Mouse (Mus musculus) myocyte (in vitro differentiated cells): ENCODE data around the gene Leng9. TPM values are rescaled to one million over a fixed set of nuclear protein-coding genes. Genes with fewer than 3 reads are reported as not detected.

Experiments used
- H3K27me3 ChIP-seq: one replicate; pipeline ENCODE4 v1.6.1; 2011; ENCODE audit not compliant: control insufficient read depth, insufficient read depth, insufficient read length
- H3K36me3 ChIP-seq: one replicate; pipeline ENCODE4 v1.6.1; 2011; ENCODE audit not compliant: control insufficient read depth, insufficient read depth
- H3K4me2 ChIP-seq: one replicate; pipeline ENCODE4 v1.6.1; 2011; ENCODE audit warnings: low read depth, control low read depth
- H3K4me3 ChIP-seq: one replicate; pipeline ENCODE4 v1.5.1; 2011; ENCODE audit warnings: mild to moderate bottlenecking, control low read depth, moderate library complexity
- H3K79me2 ChIP-seq: one replicate; pipeline ENCODE4 v1.6.1; 2011; ENCODE audit not compliant: control insufficient read depth, insufficient read depth
- H3ac ChIP-seq: one replicate; pipeline ENCODE4 v1.6.1; 2011; ENCODE audit not compliant: control insufficient read depth, insufficient read length
- CEBPB ChIP-seq: IDR thresholded peaks from 2 replicates; pipeline ENCODE4 v1.6.1; 2011; ENCODE audit warnings: mild to moderate bottlenecking, moderate library complexity; ENCODE audit not compliant: poor library complexity, insufficient read depth, severe bottlenecking
- E2F4 ChIP-seq: IDR thresholded peaks from one replicate; pipeline ENCODE4 v1.6.1; 2011; ENCODE audit warnings: mild to moderate bottlenecking, control low read depth, moderate library complexity; ENCODE audit not compliant: insufficient read depth
- MAX ChIP-seq: IDR thresholded peaks from one replicate; pipeline ENCODE4 v1.6.1; 2011; ENCODE audit warnings: low read depth, mild to moderate bottlenecking, control low read depth
- MYOD1 ChIP-seq, 3 experiments: IDR thresholded peaks; one replicate each; pipeline ENCODE4 v1.6.1; 2011; ENCODE audit warnings: control low read depth in 2 of 3, low read depth in 2 of 3, mild to moderate bottlenecking in 2 of 3, moderate library complexity in 1 of 3; ENCODE audit not compliant: insufficient read length in 2 of 3, control insufficient read depth in 1 of 3
- MYOG ChIP-seq, 3 experiments: IDR thresholded peaks; one replicate each; pipeline ENCODE4 v1.6.1; 2011; ENCODE audit warnings: control low read depth in 2 of 3, low read depth in 2 of 3, mild to moderate bottlenecking in 2 of 3; ENCODE audit not compliant: insufficient read length in 2 of 3, control insufficient read depth in 1 of 3, insufficient read depth in 1 of 3
- POLR2A ChIP-seq: IDR thresholded peaks from one replicate; pipeline ENCODE4 v1.6.1; 2011; ENCODE audit warnings: low read depth, mild to moderate bottlenecking, control low read depth, moderate library complexity; ENCODE audit not compliant: insufficient read length
- POLR2AphosphoS2 ChIP-seq: IDR thresholded peaks from one replicate; pipeline ENCODE4 v1.6.1; 2011; ENCODE audit warnings: low read depth, control low read depth; ENCODE audit not compliant: insufficient read length
- REST ChIP-seq: IDR thresholded peaks from one replicate; pipeline ENCODE4 v1.6.1; 2011; ENCODE audit warnings: mild to moderate bottlenecking, control low read depth, moderate library complexity; ENCODE audit not compliant: insufficient read depth, insufficient read length
- SRF ChIP-seq: IDR thresholded peaks from one replicate; pipeline ENCODE4 v1.6.1; 2011; ENCODE audit warnings: low read depth; ENCODE audit not compliant: control insufficient read depth, insufficient read length
- TCF12 ChIP-seq: IDR thresholded peaks from one replicate; pipeline ENCODE4 v1.6.1; 2011; ENCODE audit warnings: mild to moderate bottlenecking, control low read depth; ENCODE audit not compliant: poor library complexity, insufficient read depth, severe bottlenecking
- TCF3 ChIP-seq: IDR thresholded peaks from one replicate; pipeline ENCODE4 v1.6.1; 2011; ENCODE audit warnings: low read depth, control low read depth; ENCODE audit not compliant: insufficient read length
- USF1 ChIP-seq: IDR thresholded peaks from one replicate; pipeline ENCODE4 v1.6.1; 2011; ENCODE audit warnings: low read depth, mild to moderate bottlenecking, control low read depth, moderate library complexity
- polyA plus RNA-seq: library from polyadenylated mRNA; unstranded; fragments of >200 nt; fragmentation: generic; extraction: Trizol; gene quantifications from one replicate; pipeline ENCODE4 v1.2.1, GENCODE M21; 2012; ENCODE audit warnings: missing spikeins

The Leng9 gene
- polyA plus RNA-seq, 1 experiment, result 3.2 TPM

- Histone ChIP-seq H3K4me2 (no peak overlapping the region), H3K79me2 (no peaks in the 10 kb centered on the region), H3K27me3 (no peaks in the 10 kb centered on the region), H3K4me3 (no peak overlapping the region), H3ac (no peak overlapping the region), H3K36me3 (no peaks in the 10 kb centered on the region)
- TF ChIP-seq POLR2AphosphoS2, result no peak
- TF ChIP-seq E2F4, result no peak
- no peak for TF ChIP-seq USF1
- no peak for TF ChIP-seq MYOG (IDR thresholded peaks at IDR 0.05; ENCODE audit: control insufficient read depth in 1 of 3, insufficient read depth in 1 of 3, insufficient read length in 2 of 3, low read depth in 2 of 3)
- no peak for TF ChIP-seq TCF3
- TF ChIP-seq SRF, result no peak
- no peak for TF ChIP-seq MYOD1 (IDR thresholded peaks at IDR 0.05; ENCODE audit: control insufficient read depth in 1 of 3, insufficient read length in 2 of 3, low read depth in 2 of 3)
- TF ChIP-seq MAX, result no peak
- TF ChIP-seq TCF12, result no peak
- no peak for TF ChIP-seq POLR2A
- no peak for TF ChIP-seq CEBPB
- no peak for TF ChIP-seq REST
These were observed 46.8 kb downstream of the Leng9 start for GRCm38 (mm10) chr7:4103411-4103810.

GRCm38 (mm10) chr7:4101144-4101543, 49.0 kb downstream of the Leng9 start:
- H3K79me2 ChIP-seq, result no peaks in the 10 kb centered on the region
- no peaks in the 10 kb centered on the region for H3K27me3 ChIP-seq
- no peak overlapping the region for H3K4me3 ChIP-seq
- TF ChIP-seq USF1 (no peak), TCF12 (no peak), REST (no peak), MAX (no peak), TCF3 (no peak), POLR2A (no peak), E2F4 (no peak), POLR2AphosphoS2 (no peak), SRF (no peak), CEBPB (no peak), MYOD1 (IDR thresholded peaks at IDR 0.05; ENCODE audit: control insufficient read depth in 1 of 3, insufficient read length in 2 of 3, low read depth in 2 of 3) (no peak), MYOG (IDR thresholded peaks at IDR 0.05; ENCODE audit: control insufficient read depth in 1 of 3, insufficient read depth in 1 of 3, insufficient read length in 2 of 3, low read depth in 2 of 3) (no peak)
- no peak overlapping the region for H3K4me2 ChIP-seq
- no peaks in the 10 kb centered on the region for H3K36me3 ChIP-seq
- H3ac ChIP-seq, result no peak overlapping the region

DNA sequence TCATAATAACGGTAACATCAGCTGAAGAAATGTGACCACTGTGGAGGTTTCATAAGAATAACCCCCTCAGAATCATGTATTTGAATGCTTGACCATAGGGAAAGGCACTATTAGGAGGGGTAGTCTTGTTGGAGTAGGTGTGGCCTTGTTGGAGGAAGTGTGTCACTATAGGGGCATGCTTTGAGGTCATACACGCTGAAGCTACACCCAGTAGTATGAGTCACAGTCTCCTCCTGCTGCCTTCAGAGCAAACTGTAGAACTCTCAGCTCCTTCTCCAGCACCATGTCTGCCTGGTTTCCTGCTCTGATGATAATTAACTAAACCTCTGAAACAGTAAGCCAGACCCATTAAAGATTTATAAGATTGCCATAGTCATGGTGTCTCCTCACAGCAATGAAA, 51.3 kb downstream of the Leng9 start:
- H3K36me3 ChIP-seq, result no peaks in the 10 kb centered on the region
- no peaks in the 10 kb centered on the region for H3K27me3 ChIP-seq
- peak overlapping the region; percentile 49 for H3K4me2 ChIP-seq
- H3ac ChIP-seq, result no peak overlapping the region
- no peak overlapping the region for H3K4me3 ChIP-seq
- TF ChIP-seq TCF12 (no peak), USF1 (no peak), TCF3 (no peak), CEBPB (no peak), SRF (no peak), REST (no peak), POLR2A (no peak), POLR2AphosphoS2 (no peak), MYOD1 (IDR thresholded peaks at IDR 0.05; ENCODE audit: control insufficient read depth in 1 of 3, insufficient read length in 2 of 3, low read depth in 2 of 3) (no peak), MYOG (IDR thresholded peaks at IDR 0.05; ENCODE audit: control insufficient read depth in 1 of 3, insufficient read depth in 1 of 3, insufficient read length in 2 of 3, low read depth in 2 of 3) (no peak), E2F4 (no peak), MAX (no peak)
- no peaks in the 10 kb centered on the region for H3K79me2 ChIP-seq

DNA sequence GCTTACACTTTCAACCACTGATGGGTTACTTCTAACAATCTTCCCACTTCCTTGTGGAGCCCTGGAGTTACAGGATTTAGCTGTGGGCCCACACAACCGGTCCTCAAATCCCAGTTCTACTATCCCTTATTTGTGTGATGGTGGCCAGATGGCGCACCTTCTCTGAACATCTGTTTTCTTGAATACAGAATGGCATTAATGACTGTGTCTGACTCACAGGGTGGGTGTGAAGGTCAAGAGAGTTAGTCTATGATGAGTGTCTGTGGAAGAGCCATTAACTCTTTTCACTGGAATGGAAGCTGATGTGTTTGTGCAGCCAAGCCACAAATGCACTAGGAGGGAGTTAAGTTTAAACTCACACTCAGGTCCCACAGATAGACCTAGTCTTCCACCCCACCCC, 51.9 kb downstream of the Leng9 start:
- TF ChIP-seq USF1, result no peak
- no peak for TF ChIP-seq POLR2AphosphoS2
- TF ChIP-seq CEBPB, result no peak
- no peak for TF ChIP-seq SRF
- no peak for TF ChIP-seq TCF12
- TF ChIP-seq E2F4, result no peak
- TF ChIP-seq MYOD1 (IDR thresholded peaks at IDR 0.05; ENCODE audit: control insufficient read depth in 1 of 3, insufficient read length in 2 of 3, low read depth in 2 of 3), result no peak
- TF ChIP-seq MYOG (IDR thresholded peaks at IDR 0.05; ENCODE audit: control insufficient read depth in 1 of 3, insufficient read depth in 1 of 3, insufficient read length in 2 of 3, low read depth in 2 of 3), result no peak
- TF ChIP-seq TCF3, result no peak
- TF ChIP-seq MAX, result no peak
- no peak for TF ChIP-seq REST
- TF ChIP-seq POLR2A, result no peak
- Histone ChIP-seq H3K27me3 (no peaks in the 10 kb centered on the region), H3K4me3 (no peak overlapping the region), H3K79me2 (no peaks in the 10 kb centered on the region), H3ac (no peak overlapping the region), H3K36me3 (no peaks in the 10 kb centered on the region), H3K4me2 (peak overlapping the region; percentile 49)

Other genes with a start within 250 kb of the Leng9 start
- not detected for gene Lilra6, start 234.9 kb downstream of the Leng9 start, polyA plus RNA-seq
- not detected for gene Lair1, start 87.2 kb downstream of the Leng9 start, polyA plus RNA-seq
- 0.10 TPM for gene Ttyh1, start 31.0 kb downstream of the Leng9 start, polyA plus RNA-seq
- 33.3 TPM for gene Leng8, start 13.3 kb downstream of the Leng9 start, polyA plus RNA-seq
- gene Cdc42ep5, start 14.5 kb upstream of the Leng9 start, polyA plus RNA-seq, result 26.5 TPM
- not detected for gene Lilra5, start 87.4 kb upstream of the Leng9 start, polyA plus RNA-seq
- not detected for gene Ncr1, start 187.3 kb upstream of the Leng9 start, polyA plus RNA-seq
- gene Gp6, start 247.4 kb upstream of the Leng9 start, polyA plus RNA-seq, result not detected